Mouse (Mus musculus): ENCODE results near the gene Fmo2.

DNA sequence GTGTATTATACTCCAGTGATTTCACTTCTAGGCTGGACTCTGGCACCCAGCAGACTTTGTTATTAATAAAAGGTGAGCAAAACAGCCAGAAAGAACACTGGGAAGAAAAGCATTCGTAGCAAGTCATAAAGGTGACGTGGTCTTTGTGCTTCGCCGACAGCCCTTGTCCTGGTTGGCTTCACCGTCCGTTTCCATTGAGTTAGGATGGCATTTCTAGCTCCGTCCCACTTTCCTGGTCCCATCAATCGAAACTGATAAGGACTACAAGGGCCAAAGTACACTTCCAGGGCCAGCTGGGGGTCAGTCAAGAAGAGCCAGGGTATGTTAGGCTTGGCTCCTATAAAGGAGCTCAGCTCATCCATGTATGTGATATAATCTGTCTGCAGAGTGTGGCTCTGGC, 18.1 kb upstream of the Fmo2 start:
- TF ChIP-seq CTCF (IDR thresholded peaks at IDR 0.05; ENCODE audit: control insufficient read depth, insufficient read depth, insufficient read length) (no peak), CEBPB (IDR thresholded peaks at IDR 0.05; ENCODE audit: low read depth) (no peak), MYOD1 (IDR thresholded peaks at IDR 0.05; ENCODE audit: control insufficient read depth, insufficient read length, low read depth) (no peak), USF1 (IDR thresholded peaks at IDR 0.05; ENCODE audit: low read depth) (no peak), MAX (IDR thresholded peaks at IDR 0.05) (no peak)
